Mouse (Mus musculus) thymus, adult 2 months (tissue): Measurements from ENCODE around the gene Amigo1. TPM values are rescaled to one million over a fixed set of nuclear protein-coding genes. Genes with fewer than 3 reads are reported as not detected.

Experiments used
- DNase-seq: peaks from one replicate; pipeline ENCODE4 v3.0.0; 2021
- H3K27ac ChIP-seq: fragments of 200-500 bp; 2 replicates; pipeline ENCODE4 v1.5.1; 2012; ENCODE audit warnings: low read length, control low read depth; ENCODE audit not compliant: control insufficient read depth, insufficient read depth
- H3K27me3 ChIP-seq: fragments of 200-500 bp; 2 replicates; pipeline ENCODE4 v1.6.1; 2012; ENCODE audit warnings: mild to moderate bottlenecking, low read length, moderate library complexity, mixed read lengths; ENCODE audit not compliant: control insufficient read depth, insufficient read depth
- H3K36me3 ChIP-seq: fragments of 200-500 bp; 2 replicates; pipeline ENCODE4 v1.6.1; 2012; ENCODE audit warnings: mild to moderate bottlenecking, low read length, moderate library complexity; ENCODE audit not compliant: control insufficient read depth, insufficient read depth
- H3K4me1 ChIP-seq: fragments of 200-500 bp; replicated peaks from 2 replicates; pipeline ENCODE4 v1.6.1; 2012; ENCODE audit warnings: low read length; ENCODE audit not compliant: control insufficient read depth, insufficient read depth
- H3K4me3 ChIP-seq: fragments of 200-500 bp; 2 replicates; pipeline ENCODE4 v1.5.1; 2012; ENCODE audit warnings: mild to moderate bottlenecking, low read length, control low read depth, moderate library complexity; ENCODE audit not compliant: control insufficient read depth, insufficient read depth
- CTCF ChIP-seq: fragments of 200-500 bp; IDR thresholded peaks from 2 replicates; pipeline ENCODE4 v1.5.1; 2012; ENCODE audit warnings: mild to moderate bottlenecking, control low read depth, low read length, moderate library complexity, borderline replicate concordance; ENCODE audit not compliant: control insufficient read depth, poor library complexity, insufficient read depth; ENCODE audit errors: extremely low read depth
- POLR2A ChIP-seq: fragments of 200-500 bp; IDR thresholded peaks from 2 replicates; pipeline ENCODE4 v1.6.1; 2012; ENCODE audit warnings: mild to moderate bottlenecking, low read length, control low read depth, moderate library complexity; ENCODE audit not compliant: control insufficient read depth, poor library complexity, insufficient read depth; ENCODE audit errors: extremely low read depth
- WGBS: fragments of 180-500 bp; shearing (Covaris S2); methylation state at CpG from one replicate; pipeline ENCODE4 v1.1.7; 2018; 5-methylcytosine and 5-hydroxymethylcytosine counted together
- polyA plus RNA-seq: library from polyadenylated mRNA; depleted of rRNA; stranded (reverse); fragments of >200 nt; gene quantifications from 2 replicates; pipeline ENCODE4 v1.2.3, GENCODE M21; 2012

The Amigo1 gene
- polyA plus RNA-seq, 1 experiment, result 11.2 TPM

DNA sequence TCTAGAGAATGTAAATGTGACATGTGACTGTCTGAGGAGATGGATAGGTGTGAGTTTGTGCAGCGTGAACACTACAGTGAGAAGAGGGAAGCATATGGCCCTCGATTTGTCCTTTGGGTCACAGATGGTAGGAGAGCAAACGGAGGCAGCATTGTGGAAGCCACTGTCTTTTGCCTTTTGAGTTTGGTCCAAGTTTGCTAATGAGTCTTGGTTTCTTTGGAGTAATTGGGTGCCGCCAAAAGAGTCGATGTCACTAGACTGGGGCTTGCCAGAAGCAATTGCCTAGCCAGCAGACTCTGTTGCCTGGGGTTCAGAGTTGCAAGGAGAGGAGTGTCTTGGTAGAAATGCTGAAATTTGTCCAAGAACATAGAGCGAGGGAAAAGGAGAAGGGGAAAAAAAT lies 25.7 kb downstream of the Amigo1 start:
- H3K27ac ChIP-seq, result no peak overlapping the region
- TF ChIP-seq POLR2A, result no peak
- TF ChIP-seq CTCF, result no peak

GRCm38 (mm10) chr3:108212406-108212805 lies 26.3 kb downstream of the Amigo1 start:
- H3K36me3 ChIP-seq, result no peaks in the 10 kb centered on the region
- H3K27me3 ChIP-seq, result no peaks in the 10 kb centered on the region
- TF ChIP-seq CTCF, result no peak
- WGBS, result 87% methylated on average over 8 of the region's 8 CpGs
- no peak overlapping the region for H3K27ac ChIP-seq
- DNase-seq, result no peak
- no peak overlapping the region for H3K4me3 ChIP-seq
- H3K4me1 ChIP-seq, result peaks cover 13% of the 10 kb centered on the region

More for the DNA sequence above, 25.7 kb downstream of the Amigo1 start:
- Histone ChIP-seq H3K27me3 (no peaks in the 10 kb centered on the region), H3K36me3 (no peaks in the 10 kb centered on the region), H3K4me1 (peaks cover 13% of the 10 kb centered on the region), H3K4me3 (no peak overlapping the region)
- no peak for DNase-seq
- 91% methylated on average over 6 of the region's 6 CpGs for WGBS

DNA sequence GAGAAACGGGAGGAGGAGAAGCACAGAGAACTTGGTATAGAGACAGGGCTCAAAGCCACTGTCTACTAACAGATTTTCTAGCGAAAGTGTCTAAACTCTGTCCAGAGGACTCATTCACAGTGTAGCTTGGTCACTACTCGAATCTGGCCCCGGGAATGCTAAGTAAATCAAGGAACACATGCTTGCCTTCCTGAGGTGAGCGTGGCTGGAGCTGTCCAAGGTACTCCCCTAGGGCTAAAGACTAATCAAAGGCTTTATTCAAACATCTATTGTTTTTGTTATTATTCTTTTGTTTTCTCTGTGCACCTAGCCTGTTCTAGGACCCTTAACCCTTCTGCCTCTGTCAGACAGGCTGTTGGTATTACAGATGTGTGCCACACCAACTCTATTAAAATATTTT lies 28.6 kb downstream of the Amigo1 start:
- 15% methylated on average over 5 of the region's 5 CpGs for WGBS
- H3K36me3 ChIP-seq, result no peaks in the 10 kb centered on the region
- TF ChIP-seq POLR2A, result no peak
- TF ChIP-seq CTCF, result no peak
- H3K27me3 ChIP-seq, result no peaks in the 10 kb centered on the region
- peaks cover 4% of the 10 kb centered on the region for H3K4me1 ChIP-seq
- H3K4me3 ChIP-seq, result no peak overlapping the region
- DNase-seq, result no peak
- H3K27ac ChIP-seq, result no peak overlapping the region

DNA sequence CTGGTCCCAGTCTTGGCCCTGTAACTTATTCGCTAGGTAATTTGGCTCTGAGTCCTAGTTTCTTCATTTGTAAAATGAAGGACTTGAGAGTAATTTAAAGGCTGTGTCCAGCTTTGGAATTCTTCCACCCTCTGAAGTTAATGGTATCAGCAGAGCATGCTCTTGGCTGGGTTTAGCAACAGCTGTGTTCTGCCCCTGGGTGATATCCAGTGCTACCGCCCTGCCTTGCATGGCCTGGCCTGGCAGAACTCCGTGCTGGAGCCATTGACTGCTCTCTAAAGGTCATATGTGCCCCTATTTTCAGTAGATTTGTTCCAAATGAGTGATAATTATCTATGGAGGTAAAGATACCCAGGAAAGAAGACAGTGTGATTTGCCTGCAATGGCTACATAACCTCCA lies 34.5 kb downstream of the Amigo1 start:
- H3K4me3 ChIP-seq, result no peak overlapping the region
- no peak for DNase-seq
- no peak overlapping the region for H3K27ac ChIP-seq
- H3K4me1 ChIP-seq, result no peaks in the 10 kb centered on the region
- WGBS, result 89% methylated on average over 3 of the region's 3 CpGs
- peaks cover 4% of the 10 kb centered on the region for H3K27me3 ChIP-seq
- TF ChIP-seq POLR2A, result no peak
- H3K36me3 ChIP-seq, result no peaks in the 10 kb centered on the region

DNA sequence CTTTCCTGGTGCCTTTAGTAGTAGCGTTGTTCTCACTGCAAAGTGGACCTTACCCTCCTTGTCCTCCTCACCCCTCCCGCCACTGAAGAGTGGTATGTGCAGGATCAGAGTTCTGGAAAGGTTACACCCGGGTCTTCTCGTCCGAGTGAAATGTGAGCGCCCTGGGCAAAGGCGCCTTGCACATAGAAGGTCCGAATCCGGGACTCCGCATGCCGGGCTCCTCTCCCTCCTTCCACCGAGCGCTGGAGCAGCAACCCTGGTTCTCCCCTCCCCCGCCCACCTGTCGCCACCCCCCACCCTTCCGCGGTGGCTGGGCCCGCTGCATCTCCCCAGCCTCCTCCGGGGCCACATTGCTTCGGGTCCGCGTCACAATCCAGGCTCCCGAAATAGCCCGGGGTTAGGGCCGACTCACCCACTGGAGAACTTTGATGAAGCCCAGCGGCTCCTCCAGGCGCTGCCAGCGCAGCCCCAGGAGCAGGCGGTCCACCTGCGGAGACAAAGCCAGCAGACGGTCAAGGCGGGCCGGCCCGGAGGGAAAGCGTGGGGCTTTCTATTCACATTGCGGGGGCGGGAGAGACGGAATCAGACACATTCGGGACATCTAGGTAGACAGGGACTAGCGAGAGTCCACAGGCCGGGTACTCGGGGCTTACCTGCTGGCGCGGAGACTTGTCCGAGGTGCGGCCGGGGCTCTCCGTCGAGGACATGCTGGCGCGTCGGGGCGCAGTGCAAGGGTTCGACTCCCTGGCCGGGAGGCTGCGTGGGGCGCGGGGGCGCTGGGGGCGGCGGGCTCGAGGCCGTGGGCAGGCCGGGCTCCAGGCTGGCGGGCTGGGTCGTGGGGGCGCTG lies 39.8 kb downstream of the Amigo1 start:
- 10% methylated on average over 67 of the region's 67 CpGs for WGBS
- Histone ChIP-seq H3K27me3 (peaks cover 16% of the 10 kb centered on the region), H3K4me3 (peak overlapping the region; percentile 32; the same call in 1 of the 2 replicates), H3K27ac (no peak overlapping the region), H3K4me1 (peaks cover 7% of the 10 kb centered on the region), H3K36me3 (no peaks in the 10 kb centered on the region)
- no peak for DNase-seq
- TF ChIP-seq POLR2A (no peak), CTCF (no peak)

DNA sequence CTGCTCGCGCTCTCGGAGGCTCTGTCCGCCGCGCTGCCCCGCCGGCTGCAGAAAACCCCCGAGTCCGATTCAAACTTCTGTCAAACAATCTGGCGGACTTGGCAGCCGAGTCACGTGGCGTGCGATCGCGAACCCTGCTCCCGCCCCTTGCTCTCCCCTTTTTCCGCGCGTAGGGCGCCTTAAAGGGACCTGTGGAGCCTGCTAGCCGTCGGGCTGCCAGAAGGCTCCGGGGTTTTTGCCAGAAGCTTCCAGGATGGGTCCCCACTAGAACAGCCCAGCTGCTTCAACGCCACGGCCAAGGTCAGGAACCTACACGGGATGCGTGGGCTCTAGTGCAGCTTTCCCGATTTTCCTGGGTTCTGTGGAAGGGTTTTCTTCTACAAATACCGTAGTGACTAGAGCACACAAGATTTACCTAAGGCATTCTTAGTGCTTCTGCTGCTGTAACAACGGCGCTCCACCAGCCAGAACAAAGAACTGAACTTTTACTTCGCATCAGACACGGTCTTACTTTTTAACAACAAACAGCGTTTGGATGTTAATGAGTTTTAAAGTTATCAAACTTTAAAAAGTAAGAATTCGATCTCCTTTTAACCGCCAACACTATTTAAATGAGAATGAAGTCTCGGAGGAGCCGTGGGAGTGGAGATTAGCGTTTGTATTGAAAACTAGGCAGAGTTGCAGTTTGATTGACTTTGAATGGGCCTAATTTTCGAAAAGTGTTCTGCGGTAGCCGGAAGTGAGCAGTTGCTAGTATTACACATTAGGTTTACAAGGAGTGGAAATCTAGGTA lies 40.6 kb downstream of the Amigo1 start, which contains the start of gene Sypl2:
Gene Sypl2 (minus strand): TSS at position 91 of the 793 bp plus-strand sequence.
- DNase-seq, result peak; percentile 38
- H3K27me3 ChIP-seq, result peaks cover 16% of the 10 kb centered on the region
- H3K4me3 ChIP-seq, result peak within 1 kb of the TSS; percentile 32
- WGBS, result 8% methylated on average over 44 of the region's 44 CpGs
- H3K4me1 ChIP-seq, result peaks cover 7% of the 10 kb centered on the region
- no peaks in the 10 kb centered on the region for H3K36me3 ChIP-seq
- TF ChIP-seq POLR2A, result no peak
- TF ChIP-seq CTCF, result no peak
- no peak within 1 kb of the TSS for H3K27ac ChIP-seq

GRCm38 (mm10) chr3:108227521-108227920 lies 41.4 kb downstream of the Amigo1 start:
- WGBS, result 89% methylated on average over 2 of the region's 2 CpGs
- H3K4me3 ChIP-seq, result no peak overlapping the region

More at GRCm38 (mm10) chr3:108227521-108227920, 41.4 kb downstream of the Amigo1 start:
- TF ChIP-seq POLR2A (no peak), CTCF (no peak)
- H3K27ac ChIP-seq, result no peak overlapping the region
- peaks cover 16% of the 10 kb centered on the region for H3K27me3 ChIP-seq
- DNase-seq, result no peak
- H3K4me1 ChIP-seq, result peaks cover 7% of the 10 kb centered on the region
- no peaks in the 10 kb centered on the region for H3K36me3 ChIP-seq
